Mouse (Mus musculus): Measurements from ENCODE around the gene Bin2. TPM values are rescaled to one million over a fixed set of nuclear protein-coding genes. Genes with fewer than 3 reads are reported as not detected.

The Bin2 gene
- total and polyA plus RNA-seq, 3 experiments, result 51.4 to 89.9 (median 64.8) TPM

GRCm38 (mm10) chr15:100646161-100646560 is 23.2 kb downstream of the Bin2 start:
- H3K4me2 ChIP-seq (ENCODE audit: insufficient read depth, low read depth, poor library complexity, severe bottlenecking), result no peak overlapping the region
- peaks cover 70 to 81% of the 10 kb centered on the region in 2 experiments for H3K36me3 ChIP-seq (replicated peaks in 1 of 2; ENCODE audit: control insufficient read depth in 1 of 2, insufficient read depth in 1 of 2, low read length in 1 of 2)
- H3K4me3 ChIP-seq (replicated peaks in 1 of 3; ENCODE audit: low read depth in 2 of 3, low read length in 2 of 3, poor library complexity in 1 of 3), result no peak overlapping the region
- dilution Hi-C loops (cut with MboI; ENCODE audit: extremely low pct_ligation_motif_present, extremely low pct_unique_long_range_greater_than_20kb, low sequenced_read_pairs) (no loop called here), in situ Hi-C loops (cut with MboI; ENCODE audit: low pct_ligation_motif_present, low pct_unique_long_range_greater_than_20kb, low sequenced_read_pairs) (no loop called here)
- no peaks in the 10 kb centered on the region for H3K27me3 ChIP-seq (replicated peaks)
- no peaks in the 10 kb centered on the region for H3K9me3 ChIP-seq (replicated peaks; ENCODE audit: low read length)
- H3K9ac ChIP-seq (ENCODE audit: insufficient read depth, low read depth), result no peak overlapping the region
- H3K27ac ChIP-seq (ENCODE audit: insufficient read depth, low read depth), result no peak overlapping the region
- H3K4me1 ChIP-seq (ENCODE audit: control insufficient read depth in 1 of 2, insufficient read depth in 2 of 2), result peaks cover 2 to 13% of the 10 kb centered on the region in 2 experiments; a peak in 3 of 4 replicates
- no peak for TF ChIP-seq MAZ (IDR thresholded peaks at IDR 0.05; ENCODE audit: low read depth, low read length)
- no peak for TF ChIP-seq TCF12 (IDR thresholded peaks at IDR 0.05; ENCODE audit: low read depth, low read length)
- no peak for TF ChIP-seq USF1 (IDR thresholded peaks at IDR 0.05; ENCODE audit: low read depth, low read length)
- no peak for TF ChIP-seq RAD21 (IDR thresholded peaks at IDR 0.05; ENCODE audit: low read depth, low read length)
- no peak for TF ChIP-seq POLR2AphosphoS2 (IDR thresholded peaks at IDR 0.05; ENCODE audit: low read depth, low read length)
- TF ChIP-seq ZNF384 (IDR thresholded peaks at IDR 0.05; ENCODE audit: low read depth, low read length), result no peak
- TF ChIP-seq CHD1 (IDR thresholded peaks at IDR 0.05; ENCODE audit: low read depth, low read length), result no peak
- no peak for TF ChIP-seq E2F4 (IDR thresholded peaks at IDR 0.05; ENCODE audit: insufficient replicate concordance, low read depth, low read length)
- no peak for DNase-seq (ENCODE audit: extremely low read depth)
- H3K79me2 ChIP-seq (replicated peaks; ENCODE audit: control insufficient read depth, extremely low read depth, insufficient read depth, poor library complexity, severe bottlenecking), result no peaks in the 10 kb centered on the region

- Histone ChIP-seq H3K4me3 (replicated peaks in 1 of 3; ENCODE audit: low read depth in 2 of 3, low read length in 2 of 3, poor library complexity in 1 of 3) (no peak overlapping the region), H3K9ac (ENCODE audit: insufficient read depth, low read depth) (no peak overlapping the region), H3K9me3 (replicated peaks; ENCODE audit: low read length) (no peaks in the 10 kb centered on the region), H3K4me1 (ENCODE audit: control insufficient read depth in 1 of 2, insufficient read depth in 2 of 2) (peaks cover 8 to 24% of the 10 kb centered on the region in 2 experiments), H3K4me2 (ENCODE audit: insufficient read depth, low read depth, poor library complexity, severe bottlenecking) (no peak overlapping the region), H3K36me3 (replicated peaks in 1 of 2; ENCODE audit: control insufficient read depth in 1 of 2, insufficient read depth in 1 of 2, low read length in 1 of 2) (peaks cover 61 to 76% of the 10 kb centered on the region in 2 experiments), H3K27me3 (replicated peaks) (no peaks in the 10 kb centered on the region), H3K79me2 (replicated peaks; ENCODE audit: control insufficient read depth, extremely low read depth, insufficient read depth, poor library complexity, severe bottlenecking) (no peaks in the 10 kb centered on the region), H3K27ac (ENCODE audit: insufficient read depth, low read depth) (no peak overlapping the region)
- dilution Hi-C loops (cut with MboI; ENCODE audit: extremely low pct_ligation_motif_present, extremely low pct_unique_long_range_greater_than_20kb, low sequenced_read_pairs) (no loop called here), in situ Hi-C loops (cut with MboI; ENCODE audit: low pct_ligation_motif_present, low pct_unique_long_range_greater_than_20kb, low sequenced_read_pairs) (no loop called here)
- TF ChIP-seq ZNF384 (IDR thresholded peaks at IDR 0.05; ENCODE audit: low read depth, low read length) (no peak), MEF2A (IDR thresholded peaks at IDR 0.05; ENCODE audit: borderline replicate concordance, low read depth, low read length) (no peak), ZMIZ1 (IDR thresholded peaks at IDR 0.05; ENCODE audit: low read depth, low read length) (no peak), MAX (IDR thresholded peaks at IDR 0.05; ENCODE audit: low read length) (no peak), CHD1 (IDR thresholded peaks at IDR 0.05; ENCODE audit: low read depth, low read length) (no peak), MAFK (IDR thresholded peaks at IDR 0.05; ENCODE audit: insufficient replicate concordance, low read length) (no peak), USF1 (IDR thresholded peaks at IDR 0.05; ENCODE audit: low read depth, low read length) (no peak), RCOR1 (conservative IDR thresholded peaks at IDR 0.05; ENCODE audit: low read depth, low read length) (no peak), CTCF (conservative IDR thresholded peaks at IDR 0.05 in 1 of 2, IDR thresholded peaks at IDR 0.05 in 1 of 2; ENCODE audit: low read depth in 2 of 2, low read length in 2 of 2) (no peak)
- no peak for DNase-seq (ENCODE audit: extremely low read depth)
Measured at GRCm38 (mm10) chr15:100642451-100642850, 26.9 kb downstream of the Bin2 start.

Data from CH12.LX (cell line).